Mouse (Mus musculus) monocyte, adult 2 months (primary cell): Measurements from ENCODE around the gene Oprd1.

Source experiments
- DNase-seq, 2 experiments: peaks; one replicate each; pipeline ENCODE4 v3.0.0; 2022; ENCODE audit warnings: low spot score in 2 of 2, low read depth in 1 of 2

Gene Oprd1

GRCm38 (mm10) chr4:132080492-132080983 lies 63.7 kb downstream of the Oprd1 start:
- DNase-seq = no peak

- peak in 1 of 2 experiments; percentile 41 for DNase-seq
Observed at GRCm38 (mm10) chr4:132079555-132080275, 64.6 kb downstream of the Oprd1 start.

GRCm38 (mm10) chr4:132078296-132078714 lies 66.0 kb downstream of the Oprd1 start:
- DNase-seq = peak; percentile 60 to 75

- no peak for DNase-seq
Observed at GRCm38 (mm10) chr4:132077445-132077844, 66.8 kb downstream of the Oprd1 start.

GRCm38 (mm10) chr4:132076480-132077405 lies 67.5 kb downstream of the Oprd1 start:
- no peak for DNase-seq

GRCm38 (mm10) chr4:132075796-132076195 lies 68.5 kb downstream of the Oprd1 start:
- DNase-seq = no peak

- DNase-seq = peak; percentile 93
Observed at GRCm38 (mm10) chr4:132074933-132075769, 69.1 kb downstream of the Oprd1 start, which contains the start of gene Epb41. Epb41 (minus strand) TSS chr4:132075321.

- DNase-seq = peak in 1 of 2 experiments; percentile 48
Observed at GRCm38 (mm10) chr4:132074077-132074932, 70.0 kb downstream of the Oprd1 start, which contains the start of gene Gm10300. Gm10300 (plus strand) TSS chr4:132074697.

- no peak for DNase-seq
Observed at GRCm38 (mm10) chr4:132072946-132073345, 71.3 kb downstream of the Oprd1 start.

GRCm38 (mm10) chr4:132072156-132072555 lies 72.1 kb downstream of the Oprd1 start:
- DNase-seq = no peak

GRCm38 (mm10) chr4:132071674-132072073 lies 72.6 kb downstream of the Oprd1 start:
- DNase-seq = no peak

GRCm38 (mm10) chr4:132067938-132068235 lies 76.4 kb downstream of the Oprd1 start:
- DNase-seq = no peak

GRCm38 (mm10) chr4:132067112-132067937 lies 77.0 kb downstream of the Oprd1 start:
- no peak for DNase-seq

GRCm38 (mm10) chr4:132066101-132066773 lies 78.0 kb downstream of the Oprd1 start:
- DNase-seq = no peak

GRCm38 (mm10) chr4:132065578-132065977 lies 78.7 kb downstream of the Oprd1 start:
- DNase-seq = no peak

- DNase-seq = no peak
Observed at GRCm38 (mm10) chr4:132064550-132064949, 79.7 kb downstream of the Oprd1 start.

GRCm38 (mm10) chr4:132062934-132063884 lies 81.1 kb downstream of the Oprd1 start:
- no peak for DNase-seq
